Mouse (Mus musculus) kidney, embryonic 14.5 days (tissue): ENCODE data around the gene Tnfsf10. TPM values are rescaled to one million over a fixed set of nuclear protein-coding genes. Genes with fewer than 3 reads are reported as not detected.
A peak's percentile ranks its signal among the peaks of the same experiment; 100 is the strongest.

Experiments
- ATAC-seq: fragments of 200-750 bp; cut with Nextera tagmentation; 2 replicates; pipeline ENCODE4 v1.8.0; 2017; ENCODE audit warnings: moderate number of reproducible peaks, mild to moderate bottlenecking, moderate TSS enrichment, moderate library complexity; ENCODE audit not compliant: low FRiP score, low TSS enrichment
- H3K27ac ChIP-seq: fragments of 300-500 bp; sonication (generic); 2 replicates; pipeline ENCODE4 v1.5.1; 2014; ENCODE audit warnings: low read depth, mild to moderate bottlenecking, low read length, moderate library complexity, mixed read lengths
- H3K27me3 ChIP-seq: fragments of 300-500 bp; sonication (generic); 2 replicates; pipeline ENCODE4 v1.6.1; 2014; ENCODE audit warnings: mild to moderate bottlenecking, low read length; ENCODE audit not compliant: control insufficient read depth, insufficient read depth
- H3K36me3 ChIP-seq: fragments of 300-500 bp; sonication (generic); 2 replicates; pipeline ENCODE4 v1.6.1; 2014; ENCODE audit warnings: low read length, mixed read lengths; ENCODE audit not compliant: control insufficient read depth, insufficient read depth
- H3K4me1 ChIP-seq: fragments of 300-500 bp; sonication (generic); 2 replicates; pipeline ENCODE4 v1.6.1; 2014; ENCODE audit warnings: low read length, mixed read lengths; ENCODE audit not compliant: control insufficient read depth, insufficient read depth
- H3K4me2 ChIP-seq: fragments of 300-500 bp; sonication (generic); replicated peaks from 2 replicates; pipeline ENCODE4 v1.6.1; 2014; ENCODE audit warnings: low read depth, mild to moderate bottlenecking, low read length
- H3K4me3 ChIP-seq: fragments of 300-500 bp; sonication (generic); 2 replicates; pipeline ENCODE4 v1.5.1; 2014; ENCODE audit warnings: mild to moderate bottlenecking, low read length
- H3K9ac ChIP-seq: fragments of 300-500 bp; sonication (generic); 2 replicates; pipeline ENCODE4 v1.6.1; 2014; ENCODE audit warnings: low read depth, mild to moderate bottlenecking, low read length, moderate library complexity
- H3K9me3 ChIP-seq: fragments of 300-500 bp; sonication (generic); 2 replicates; pipeline ENCODE4 v1.6.1; 2016; ENCODE audit warnings: low read length; ENCODE audit not compliant: control insufficient read depth
- WGBS: fragments of 180-500 bp; shearing (Covaris S2); extraction: QIAGEN DNeasy Blood & Tissue Kit; methylation state at CpG from one replicate; pipeline ENCODE4 v1.1.7; 2014; 5-methylcytosine and 5-hydroxymethylcytosine counted together
- polyA plus RNA-seq: library from polyadenylated mRNA; unstranded; fragments of >200 nt; fragmentation: Nextera tagmentation; extraction: Ambion mirVana; gene quantifications from 2 replicates; pipeline ENCODE4 v1.2.1, GENCODE M21; 2014

The Tnfsf10 gene
- polyA plus RNA-seq, 1 experiment from 2014 or later = 0.38 TPM

- Histone ChIP-seq H3K4me1 (no peaks in the 10 kb centered on the region), H3K9ac (no peak overlapping the region), H3K27me3 (no peaks in the 10 kb centered on the region), H3K36me3 (no peaks in the 10 kb centered on the region), H3K4me2 (no peak overlapping the region), H3K4me3 (no peak overlapping the region), H3K27ac (no peak overlapping the region), H3K9me3 (no peaks in the 10 kb centered on the region)
- ATAC-seq = no peak; the same call in 1 of the 2 replicates
- 59% methylated on average over 7 of the region's 7 CpGs for WGBS
These were observed 23.0 kb upstream of the Tnfsf10 start for GRCm38 (mm10) chr3:27293645-27294385.

- no peaks in the 10 kb centered on the region for H3K27me3 ChIP-seq
- H3K27ac ChIP-seq = no peak overlapping the region
- H3K9me3 ChIP-seq = no peaks in the 10 kb centered on the region
- no peaks in the 10 kb centered on the region for H3K36me3 ChIP-seq
- H3K4me3 ChIP-seq = no peak overlapping the region
- H3K9ac ChIP-seq = no peak overlapping the region
- 86% methylated on average over 4 of the region's 4 CpGs for WGBS
- no peak for ATAC-seq
- no peak overlapping the region for H3K4me2 ChIP-seq
- no peaks in the 10 kb centered on the region for H3K4me1 ChIP-seq
These were observed 16.4 kb upstream of the Tnfsf10 start for GRCm38 (mm10) chr3:27300451-27300850.

DNA sequence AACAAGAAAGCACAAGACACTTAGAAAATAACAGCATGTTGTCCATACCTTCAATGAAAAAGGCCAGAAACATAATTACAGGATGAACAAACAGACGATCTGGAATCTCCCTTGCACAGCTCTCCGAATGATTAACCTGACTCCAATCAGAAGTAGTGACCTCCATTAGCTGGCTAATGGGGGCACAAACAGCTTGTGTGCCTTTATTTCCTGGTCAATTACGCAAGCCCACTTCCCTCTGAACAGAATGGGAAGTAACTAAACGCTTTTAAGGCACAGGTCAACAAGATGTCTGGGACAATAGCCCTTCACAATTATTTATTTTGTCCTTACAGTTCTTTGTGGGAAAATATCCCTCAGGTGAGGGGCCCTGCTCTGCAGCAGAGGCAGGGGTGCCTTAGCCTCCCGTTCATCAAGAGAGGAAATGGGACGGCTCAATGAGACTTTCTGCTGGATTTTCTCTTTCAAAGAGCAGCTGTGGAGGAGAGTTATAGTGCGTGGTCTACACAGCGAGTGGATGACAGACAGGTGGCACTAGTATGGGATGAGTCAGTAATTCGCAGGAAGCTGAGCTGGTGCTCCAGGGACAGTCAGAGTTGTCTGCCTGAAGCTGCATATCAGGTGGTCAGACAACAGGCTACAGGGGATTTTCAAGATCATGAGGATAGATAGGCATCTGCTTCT, 14.3 kb upstream of the Tnfsf10 start:
- peak; percentile 57; the same call in 1 of the 2 replicates for ATAC-seq
- H3K9ac ChIP-seq = no peak overlapping the region

GRCm38 (mm10) chr3:27306815-27307214, 10.0 kb upstream of the Tnfsf10 start:
- Histone ChIP-seq H3K9ac (no peak overlapping the region), H3K4me3 (no peak overlapping the region), H3K9me3 (no peaks in the 10 kb centered on the region), H3K4me1 (no peaks in the 10 kb centered on the region), H3K27ac (no peak overlapping the region), H3K4me2 (no peak overlapping the region), H3K27me3 (no peaks in the 10 kb centered on the region), H3K36me3 (no peaks in the 10 kb centered on the region)
- no peak for ATAC-seq
- WGBS = 82% methylated on average over 10 of the region's 10 CpGs

More for the DNA sequence above, 14.3 kb upstream of the Tnfsf10 start:
- Histone ChIP-seq H3K4me2 (no peak overlapping the region), H3K27ac (no peak overlapping the region), H3K36me3 (no peaks in the 10 kb centered on the region), H3K9me3 (no peaks in the 10 kb centered on the region), H3K27me3 (no peaks in the 10 kb centered on the region), H3K4me3 (no peak overlapping the region), H3K4me1 (no peaks in the 10 kb centered on the region)
- 61% methylated on average over 9 of the region's 9 CpGs for WGBS

- Histone ChIP-seq H3K4me3 (no peak overlapping the region), H3K4me1 (no peaks in the 10 kb centered on the region), H3K9ac (no peak overlapping the region), H3K4me2 (no peak overlapping the region), H3K9me3 (no peaks in the 10 kb centered on the region), H3K27ac (no peak overlapping the region), H3K27me3 (no peaks in the 10 kb centered on the region), H3K36me3 (no peaks in the 10 kb centered on the region)
- 96% methylated on average over 7 of the region's 7 CpGs for WGBS
- ATAC-seq = no peak
These were observed 5.9 kb upstream of the Tnfsf10 start for GRCm38 (mm10) chr3:27310973-27311372.

DNA sequence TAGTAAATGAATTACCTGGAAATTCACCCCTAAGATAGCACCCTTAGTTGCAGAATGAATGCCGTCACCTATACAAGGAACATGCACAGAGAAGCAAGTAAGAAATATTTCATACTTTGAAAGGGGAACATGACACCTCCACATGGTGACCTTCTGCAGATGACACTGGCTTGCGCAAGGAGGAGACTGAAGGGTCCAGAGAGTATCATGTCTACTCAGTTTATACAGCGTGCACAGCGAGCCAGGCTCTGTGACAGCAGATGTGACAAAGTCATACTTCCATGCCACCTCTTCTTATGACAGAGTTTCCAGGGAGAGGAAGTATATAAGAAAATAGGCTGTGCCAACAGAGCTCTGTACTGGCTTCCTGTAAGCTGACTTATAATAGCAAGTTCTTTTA, 5.4 kb upstream of the Tnfsf10 start:
- no peak overlapping the region for H3K4me2 ChIP-seq
- ATAC-seq = no peak
- no peaks in the 10 kb centered on the region for H3K27me3 ChIP-seq
- no peak overlapping the region for H3K4me3 ChIP-seq
- no peak overlapping the region for H3K27ac ChIP-seq
- H3K36me3 ChIP-seq = no peaks in the 10 kb centered on the region
- WGBS = 80% methylated on average over 4 of the region's 4 CpGs
- no peak overlapping the region for H3K9ac ChIP-seq
- no peaks in the 10 kb centered on the region for H3K9me3 ChIP-seq
- H3K4me1 ChIP-seq = no peaks in the 10 kb centered on the region

- no peak for ATAC-seq
- H3K27me3 ChIP-seq = no peaks in the 10 kb centered on the region
- no peaks in the 10 kb centered on the region for H3K36me3 ChIP-seq
- no peak overlapping the region for H3K4me3 ChIP-seq
- WGBS = 65% methylated on average over 2 of the region's 2 CpGs
- H3K4me1 ChIP-seq = peaks cover 5% of the 10 kb centered on the region; the same call in 1 of the 2 replicates
- no peaks in the 10 kb centered on the region for H3K9me3 ChIP-seq
- no peak overlapping the region for H3K4me2 ChIP-seq
- no peak overlapping the region for H3K9ac ChIP-seq
- no peak overlapping the region for H3K27ac ChIP-seq
These were observed 2.2 kb upstream of the Tnfsf10 start for GRCm38 (mm10) chr3:27314506-27315164.

GRCm38 (mm10) chr3:27317288-27318024, 628 bp downstream of the Tnfsf10 start:
- WGBS = 56% methylated on average over 4 of the region's 4 CpGs
- H3K27me3 ChIP-seq = no peaks in the 10 kb centered on the region
- no peak overlapping the region for H3K9ac ChIP-seq
- H3K4me1 ChIP-seq = peaks cover 5% of the 10 kb centered on the region; the same call in 1 of the 2 replicates
- H3K36me3 ChIP-seq = no peaks in the 10 kb centered on the region
- H3K9me3 ChIP-seq = no peaks in the 10 kb centered on the region
- no peak overlapping the region for H3K4me3 ChIP-seq
- H3K4me2 ChIP-seq = no peak overlapping the region
- H3K27ac ChIP-seq = no peak overlapping the region
- no peak for ATAC-seq
